19 mouse cellular contexts compared by ENCODE assay signal in genomic region chr2:155698443-155698842, GRCm38 (mm10). TPM values are rescaled to one million over a fixed set of nuclear protein-coding genes. Genes with fewer than 3 reads are reported as not detected.
DNase-seq lines count a peak whose midpoint lies in the region; TF ChIP-seq lines count a peak whose summit lies in the region.
"Not testable (repeated sequence)": the region's sequence is repeated elsewhere in the genome, so short reads cannot be mapped to it uniquely, and the experiment has no call there.
"Had no signal": no experiment of that assay in that cellular context is flagged by ENCODE, and none has a peak within 500 bp of the region (broad histone marks: within the 10 kb centered on the region; RNA-seq: fewer than 3 reads in every experiment).

No protein-coding gene starts in this region.

- dilution Hi-C loops in CH12.LX (cut with MboI; ENCODE audit: extremely low pct_ligation_motif_present, extremely low pct_unique_long_range_greater_than_20kb, low sequenced_read_pairs): not testable (repeated sequence)

- H3K27ac ChIP-seq in CH12.LX (ENCODE audit: insufficient read depth, low read depth); MEL (ENCODE audit: control insufficient read depth, low read depth, low read length): not testable (repeated sequence)

- H3K9ac ChIP-seq in CH12.LX (ENCODE audit: insufficient read depth, low read depth); MEL (ENCODE audit: control insufficient read depth, low read depth, low read length, poor library complexity, severe bottlenecking): not testable (repeated sequence)

- TF ChIP-seq POLR2A in CH12.LX (IDR thresholded peaks at IDR 0.05; ENCODE audit: low read depth, low read length); MEL (IDR thresholded peaks at IDR 0.05; ENCODE audit: control insufficient read depth in 1 of 2, insufficient read depth in 1 of 2, low read depth in 1 of 2, low read length in 2 of 2, poor library complexity in 1 of 2): not testable (repeated sequence)

- H3K4me2 ChIP-seq in CH12.LX (ENCODE audit: insufficient read depth, low read depth, poor library complexity, severe bottlenecking): not testable (repeated sequence)

- H3K9me3 ChIP-seq in CH12.LX (replicated peaks; ENCODE audit: low read length); MEL (replicated peaks; ENCODE audit: insufficient read depth, low read length): not testable (repeated sequence)

- DNase-seq in CH12.LX (ENCODE audit: extremely low read depth); MEL (ENCODE audit: low read depth, low spot score): not testable (repeated sequence)
- DNase-seq in heart, adult 11 months: peak; percentile 68

- TF ChIP-seq EP300 in CH12.LX (IDR thresholded peaks at IDR 0.05; ENCODE audit: low read length); MEL (IDR thresholded peaks at IDR 0.05; ENCODE audit: low read depth in 1 of 2, low read length in 2 of 2): not testable (repeated sequence)

- in situ Hi-C loops in CH12.LX (cut with MboI; ENCODE audit: low pct_ligation_motif_present, low pct_unique_long_range_greater_than_20kb, low sequenced_read_pairs): loop anchor here (25.0 kb wide), 1 partner anchor 239 kb away; the partner anchor contains the start of genes Gdf5, Gm15557 and Uqcc1

- not testable (repeated sequence) for TF ChIP-seq CTCF in CH12.LX (conservative IDR thresholded peaks at IDR 0.05 in 1 of 2, IDR thresholded peaks at IDR 0.05 in 1 of 2; ENCODE audit: low read depth in 2 of 2, low read length in 2 of 2); MEL (IDR thresholded peaks at IDR 0.05 in 2 of 3, conservative IDR thresholded peaks at IDR 0.05 in 1 of 3; ENCODE audit: control insufficient read depth in 1 of 3, insufficient read depth in 1 of 3, low read depth in 2 of 3, low read length in 3 of 3, poor library complexity in 1 of 3, severe bottlenecking in 1 of 3)

- TF ChIP-seq RAD21 in CH12.LX (IDR thresholded peaks at IDR 0.05; ENCODE audit: low read depth, low read length); MEL (IDR thresholded peaks at IDR 0.05; ENCODE audit: low read depth, low read length): not testable (repeated sequence)

- H3K27me3 ChIP-seq in CH12.LX (replicated peaks); MEL (ENCODE audit: control insufficient read depth in 1 of 2, insufficient read depth in 2 of 2, low read length in 2 of 2): not testable (repeated sequence)

- not testable (repeated sequence) for H3K79me2 ChIP-seq in CH12.LX (replicated peaks; ENCODE audit: control insufficient read depth, extremely low read depth, insufficient read depth, poor library complexity, severe bottlenecking); MEL (ENCODE audit: control insufficient read depth, insufficient read depth, low read length, poor library complexity)

- peaks cover 18 to 25% of the 10 kb centered on the region in 2 experiments for H3K36me3 ChIP-seq in CH12.LX (replicated peaks in 1 of 2; ENCODE audit: control insufficient read depth in 1 of 2, insufficient read depth in 1 of 2, low read length in 1 of 2)
- not testable (repeated sequence) for H3K36me3 ChIP-seq in MEL (ENCODE audit: control insufficient read depth in 1 of 2, insufficient read depth in 2 of 2, low read length in 2 of 2)

- not testable (repeated sequence) for H3K4me3 ChIP-seq in CH12.LX (replicated peaks in 1 of 3; ENCODE audit: low read depth in 2 of 3, low read length in 2 of 3, poor library complexity in 1 of 3); MEL (ENCODE audit: control insufficient read depth in 1 of 2, insufficient read depth in 1 of 2, low read depth in 2 of 2, low read length in 2 of 2)

- not testable (repeated sequence) for H3K4me1 ChIP-seq in CH12.LX (ENCODE audit: control insufficient read depth in 1 of 2, insufficient read depth in 2 of 2); MEL (ENCODE audit: control insufficient read depth in 1 of 2, insufficient read depth in 2 of 2, low read length in 2 of 2)

TF ChIP-seq in CH12.LX, 34 proteins besides CTCF, POLR2A, EP300 and RAD21:
- 0 out of 2 replicates have a peak, but pooled peaks have one; percentile 14 for TF ChIP-seq TBP (conservative IDR thresholded peaks at IDR 0.05; ENCODE audit: low read depth, low read length)

TF ChIP-seq in MEL, 35 proteins besides CTCF, POLR2A, EP300 and RAD21:
- peak; percentile 68 for TF ChIP-seq TBP (IDR thresholded peaks at IDR 0.05; ENCODE audit: low read depth, low read length)

RNA-seq across cellular contexts. Expression of gene Trpc4ap, which starts 6.3 kb away (rescaled TPM):
- total RNA-seq in CH12.LX (2012; rRNA removed): 49.1 and 52.8 TPM in 2 replicates
- total RNA-seq in CH12.LX (2014; rRNA removed): 53.7 and 55.8 TPM in 2 replicates
- polyA plus RNA-seq in CH12.LX (2012; ENCODE audit: insufficient read length, low read depth): 73.3 and 105 TPM in 2 replicates
- total RNA-seq in MEL (2012; rRNA removed): 58.7 and 60.4 TPM in 2 replicates
- 100 to 1,000 TPM; 161 to 187 TPM for polyA plus RNA-seq in MEL (2012; ENCODE audit: insufficient read depth in 1 of 2, insufficient read length in 2 of 2, low read depth in 1 of 2, low replicate concordance in 2 of 2, missing spikeins in 1 of 2)

RNA-seq across cellular contexts. Expression of gene Edem2, which starts 30.8 kb away (rescaled TPM):
- 69.3 and 71.8 TPM in 2 replicates for total RNA-seq in CH12.LX (2012; rRNA removed)
- 48.7 and 53.1 TPM in 2 replicates for total RNA-seq in CH12.LX (2014; rRNA removed)
- 38.5 and 42.5 TPM in 2 replicates for polyA plus RNA-seq in CH12.LX (2012; ENCODE audit: insufficient read length, low read depth)
- 36.1 and 40.7 TPM in 2 replicates for total RNA-seq in MEL (2012; rRNA removed)
- 10 to 100 TPM in 1 of 2 experiments, not detected in 1; 43.8 TPM for polyA plus RNA-seq in MEL (2012; ENCODE audit: insufficient read depth in 1 of 2, insufficient read length in 2 of 2, low read depth in 1 of 2, low replicate concordance in 2 of 2, missing spikeins in 1 of 2)

RNA-seq across cellular contexts. Expression of gene Gm17581, which starts 37.2 kb away (rescaled TPM):
- total RNA-seq in CH12.LX (2012; rRNA removed) (not detected in 2 replicates), CH12.LX (2014; rRNA removed) (not detected in 2 replicates), MEL (2012; rRNA removed) (not detected in 2 replicates)
- polyA plus RNA-seq in CH12.LX (2012; ENCODE audit: insufficient read length, low read depth) (not detected in 2 replicates), MEL (2012; ENCODE audit: insufficient read depth in 1 of 2, insufficient read length in 2 of 2, low read depth in 1 of 2, low replicate concordance in 2 of 2, missing spikeins in 1 of 2) (not detected)
- total RNA-seq: adrenal gland, adult 18-20 months; adrenal gland, adult 2 months; adrenal gland, adult 8-10 months; adrenal gland, postnatal 10 days; adrenal gland, postnatal 14 days; adrenal gland, postnatal 25 days; adrenal gland, postnatal 36 days; adrenal gland, postnatal 4 days; ES-E14; G1E had no signal
- polyA plus RNA-seq: activated CD4-positive, CD25-positive, alpha-beta regulatory T cell, adult 4 months; adrenal gland, adult 2 months; brain, embryonic 14.5 days; C2C12; CD4-positive, CD25-positive, alpha-beta regulatory T cell, adult 4 months; cerebellum, adult 2 months; G1E; Patski had no signal

RNA-seq across cellular contexts. Expression of gene Procr, which starts 52.5 kb away (rescaled TPM):
- total RNA-seq in CH12.LX (2012; rRNA removed) (1.4 and 2.8 TPM in 2 replicates), CH12.LX (2014; rRNA removed) (not detected in 2 replicates), MEL (2012; rRNA removed) (0.15 TPM in 1 of 2 replicates, not detected in the other)
- polyA plus RNA-seq in CH12.LX (2012; ENCODE audit: insufficient read length, low read depth) (0.14 and 0.20 TPM in 2 replicates), MEL (2012; ENCODE audit: insufficient read depth in 1 of 2, insufficient read length in 2 of 2, low read depth in 1 of 2, low replicate concordance in 2 of 2, missing spikeins in 1 of 2) (not detected)
- polyA plus RNA-seq: activated CD4-positive, CD25-positive, alpha-beta regulatory T cell, adult 4 months; CD4-positive, CD25-positive, alpha-beta regulatory T cell, adult 4 months had no signal
